16 mouse cellular contexts compared by ENCODE assay signal in genomic region chr10:18863332-18863731, GRCm38 (mm10). TPM values are rescaled to one million over a fixed set of nuclear protein-coding genes. Genes with fewer than 3 reads are reported as not detected.
DNase-seq lines count a peak whose midpoint lies in the region; ATAC-seq and TF ChIP-seq lines count a peak whose summit lies in the region.
"Had no signal": no experiment of that assay in that cellular context is flagged by ENCODE, and none has a peak within 500 bp of the region (broad histone marks: within the 10 kb centered on the region; RNA-seq: fewer than 3 reads in every experiment).

No protein-coding gene starts in this region.

- H3K4me3 ChIP-seq in heart, embryonic 13.5 days = no peak overlapping the region
- no peak overlapping the region for H3K4me3 ChIP-seq in midbrain, postnatal 0 days (ENCODE audit: low read depth, low read length)
- no peak overlapping the region for H3K4me3 ChIP-seq in forebrain, embryonic 14.5 days (ENCODE audit: low read depth, low read length)
- H3K4me3 ChIP-seq: erythroblast, embryonic 14.5 days; midbrain, embryonic 13.5 days; myocyte had no signal

- H3K9me3 ChIP-seq in heart, embryonic 13.5 days = no peaks in the 10 kb centered on the region
- no peaks in the 10 kb centered on the region for H3K9me3 ChIP-seq in midbrain, postnatal 0 days (ENCODE audit: low read length)
- H3K9me3 ChIP-seq in forebrain, embryonic 14.5 days (replicated peaks; ENCODE audit: control insufficient read depth, low read length) = no peaks in the 10 kb centered on the region
- H3K9me3 ChIP-seq: midbrain, embryonic 13.5 days had no signal

- H3K4me2 ChIP-seq in heart, embryonic 13.5 days = no peak overlapping the region
- no peak overlapping the region for H3K4me2 ChIP-seq in midbrain, postnatal 0 days (ENCODE audit: low read depth, low read length, poor library complexity, severe bottlenecking)
- no peak overlapping the region for H3K4me2 ChIP-seq in forebrain, embryonic 14.5 days (ENCODE audit: low read length)
- H3K4me2 ChIP-seq: midbrain, embryonic 13.5 days had no signal

- peak; percentile 60 for DNase-seq in 3134 (ENCODE audit: extremely low read depth, insufficient read length, low spot score)
- DNase-seq in cerebellum, adult 18-20 months = peak; percentile 26 to 27
- peak; percentile 58 for DNase-seq in fibroblast of lung, adult 2 months (ENCODE audit: low read depth)
- no peak for DNase-seq in yolk sac, embryonic 10.5 days (ENCODE audit: low spot score)
- DNase-seq in midbrain, postnatal 0 days (ENCODE audit: low spot score) = no peak
- no peak for DNase-seq in forebrain, embryonic 14.5 days (ENCODE audit: low spot score)
- no peak for DNase-seq in spleen, adult 12 weeks (ENCODE audit: low spot score)
- DNase-seq: forebrain, postnatal 0 days; kidney, adult 18-20 months; kidney, postnatal 10 days; thymus, adult 2 months had no signal

- no peak for TF ChIP-seq CTCF in midbrain, postnatal 0 days (IDR thresholded peaks at IDR 0.05)

- no peaks in the 10 kb centered on the region for H3K36me3 ChIP-seq in heart, embryonic 13.5 days
- no peaks in the 10 kb centered on the region for H3K36me3 ChIP-seq in midbrain, postnatal 0 days (ENCODE audit: insufficient read depth, low read length)
- H3K36me3 ChIP-seq in forebrain, embryonic 14.5 days (ENCODE audit: control insufficient read depth, insufficient read depth, low read length) = no peaks in the 10 kb centered on the region
- H3K36me3 ChIP-seq: midbrain, embryonic 13.5 days had no signal

- ATAC-seq in heart, embryonic 13.5 days (ENCODE audit: extremely low read depth, insufficient number of reproducible peaks, low FRiP score, low TSS enrichment) = no peak
- ATAC-seq in midbrain, postnatal 0 days (ENCODE audit: low FRiP score) = no peak
- ATAC-seq in forebrain, embryonic 14.5 days = no peak
- ATAC-seq: forebrain, postnatal 0 days; midbrain, embryonic 13.5 days had no signal

- 32% methylated on average over 4 of the region's 4 CpGs for WGBS in heart, embryonic 13.5 days
- 69% methylated on average over 4 of the region's 4 CpGs for WGBS in midbrain, postnatal 0 days
- WGBS in forebrain, embryonic 14.5 days = 73% methylated on average over 4 of the region's 4 CpGs

- no peaks in the 10 kb centered on the region for H3K27me3 ChIP-seq in heart, embryonic 13.5 days (replicated peaks)
- H3K27me3 ChIP-seq in midbrain, postnatal 0 days (ENCODE audit: insufficient read depth, low read length) = no peaks in the 10 kb centered on the region
- H3K27me3 ChIP-seq in forebrain, embryonic 14.5 days (replicated peaks; ENCODE audit: control insufficient read depth, insufficient read depth, low read length) = no peaks in the 10 kb centered on the region
- H3K27me3 ChIP-seq: midbrain, embryonic 13.5 days had no signal

- H3K4me1 ChIP-seq in heart, embryonic 13.5 days = peaks cover 36% of the 10 kb centered on the region
- H3K4me1 ChIP-seq in midbrain, postnatal 0 days (ENCODE audit: insufficient read depth, low read length) = no peaks in the 10 kb centered on the region
- H3K4me1 ChIP-seq in forebrain, embryonic 14.5 days (ENCODE audit: control insufficient read depth, insufficient read depth, low read length) = no peaks in the 10 kb centered on the region
- H3K4me1 ChIP-seq: midbrain, embryonic 13.5 days had no signal

- H3K9ac ChIP-seq in heart, embryonic 13.5 days = no peak overlapping the region
- no peak overlapping the region for H3K9ac ChIP-seq in midbrain, postnatal 0 days (replicated peaks; ENCODE audit: low read length, poor library complexity, severe bottlenecking)
- H3K9ac ChIP-seq in forebrain, embryonic 14.5 days (ENCODE audit: low read length) = no peak overlapping the region
- H3K9ac ChIP-seq: forebrain, postnatal 0 days; liver, embryonic 14.5 days; midbrain, embryonic 13.5 days had no signal

- H3K27ac ChIP-seq in heart, embryonic 13.5 days (replicated peaks) = peak overlapping the region; percentile 63
- H3K27ac ChIP-seq in midbrain, postnatal 0 days (ENCODE audit: low read depth, low read length) = no peak overlapping the region
- H3K27ac ChIP-seq in forebrain, embryonic 14.5 days (ENCODE audit: low read depth, low read length) = no peak overlapping the region
- H3K27ac ChIP-seq: liver, embryonic 14.5 days; midbrain, embryonic 13.5 days had no signal

RNA-seq across cellular contexts. Expression of gene Perp, which starts 18.5 kb away (rescaled TPM):
- polyA plus RNA-seq in heart, embryonic 13.5 days (2015; fragmentation: Nextera tagmentation; extraction: Ambion mirVana) = 97.1 and 106 TPM in 2 replicates
- 24.2 and 25.7 TPM in 2 replicates for total RNA-seq in midbrain, postnatal 0 days (2014; rRNA removed)
- 24.4 and 25.6 TPM in 2 replicates for polyA plus RNA-seq in midbrain, postnatal 0 days (2015; fragmentation: Nextera tagmentation; extraction: Ambion mirVana)
- polyA plus RNA-seq in forebrain, embryonic 14.5 days (2014; fragmentation: Nextera tagmentation; extraction: Ambion mirVana) = 4.0 and 5.8 TPM in 2 replicates
- polyA plus RNA-seq: erythroblast, embryonic 14.5 days had no signal

Comparison
In these comparisons a context has a peak if more than half of its experiments do, and no peak if none do; other contexts are left out.
1. DNase-seq: peak in 3134 (single experiment), cerebellum, adult 18-20 months (2 of 2) and fibroblast of lung, adult 2 months (single experiment); none in yolk sac, embryonic 10.5 days (single experiment), midbrain, postnatal 0 days (single experiment), forebrain, embryonic 14.5 days (single experiment) and spleen, adult 12 weeks (single experiment).